Mouse (Mus musculus): Measurements from ENCODE around the gene Ino80d. TPM values are rescaled to one million over a fixed set of nuclear protein-coding genes. Genes with fewer than 3 reads are reported as not detected.

Ino80d gene
- polyA plus RNA-seq, 1 experiment: 14.7 TPM

GRCm38 (mm10) chr1:63076383-63076782 is 38.1 kb downstream of the Ino80d start:
- Histone ChIP-seq H3K4me1 (ENCODE audit: control insufficient read depth, insufficient read depth, low read length) (peaks cover 4% of the 10 kb centered on the region; the same call in 1 of the 2 replicates), H3K4me3 (replicated peaks; ENCODE audit: extremely low read depth, low read depth, low read length) (no peak overlapping the region)
- 92% methylated on average over 2 of the region's 2 CpGs for WGBS
- no peak for DNase-seq
- TF ChIP-seq POLR2A (IDR thresholded peaks at IDR 0.05; ENCODE audit: borderline replicate concordance, extremely low read depth, low read depth, low read length): no peak
- no peak for TF ChIP-seq CTCF (IDR thresholded peaks at IDR 0.05; ENCODE audit: insufficient read depth, low read length)

- no peaks in the 10 kb centered on the region for H3K4me1 ChIP-seq (ENCODE audit: control insufficient read depth, insufficient read depth, low read length)
- no peak overlapping the region for H3K4me3 ChIP-seq (replicated peaks; ENCODE audit: extremely low read depth, low read depth, low read length)
- DNase-seq: no peak
- TF ChIP-seq POLR2A (IDR thresholded peaks at IDR 0.05; ENCODE audit: borderline replicate concordance, extremely low read depth, low read depth, low read length) (no peak), CTCF (IDR thresholded peaks at IDR 0.05; ENCODE audit: insufficient read depth, low read length) (no peak)
- 71% methylated on average over 1 of the region's 1 CpGs for WGBS
Measured at GRCm38 (mm10) chr1:63071379-63071778, 43.1 kb downstream of the Ino80d start.

GRCm38 (mm10) chr1:63058361-63058760 is 56.1 kb downstream of the Ino80d start:
- Histone ChIP-seq H3K4me1 (ENCODE audit: control insufficient read depth, insufficient read depth, low read length) (peaks cover 3% of the 10 kb centered on the region), H3K4me3 (replicated peaks; ENCODE audit: extremely low read depth, low read depth, low read length) (no peak overlapping the region)
- 84% methylated on average over 12 of the region's 12 CpGs for WGBS
- TF ChIP-seq POLR2A (IDR thresholded peaks at IDR 0.05; ENCODE audit: borderline replicate concordance, extremely low read depth, low read depth, low read length): no peak
- no peak for TF ChIP-seq CTCF (IDR thresholded peaks at IDR 0.05; ENCODE audit: insufficient read depth, low read length)
- no peak for DNase-seq

- 87% methylated on average over 11 of the region's 11 CpGs for WGBS
- H3K4me1 ChIP-seq (ENCODE audit: control insufficient read depth, insufficient read depth, low read length): peaks cover 8% of the 10 kb centered on the region
- no peak overlapping the region for H3K4me3 ChIP-seq (replicated peaks; ENCODE audit: extremely low read depth, low read depth, low read length)
- TF ChIP-seq CTCF (IDR thresholded peaks at IDR 0.05; ENCODE audit: insufficient read depth, low read length) (no peak), POLR2A (IDR thresholded peaks at IDR 0.05; ENCODE audit: borderline replicate concordance, extremely low read depth, low read depth, low read length) (no peak)
- no peak for DNase-seq
Measured at GRCm38 (mm10) chr1:63057849-63058248, 56.6 kb downstream of the Ino80d start.

GRCm38 (mm10) chr1:63057318-63057717 is 57.1 kb downstream of the Ino80d start:
- WGBS: 90% methylated on average over 3 of the region's 3 CpGs
- DNase-seq: no peak
- no peak overlapping the region for H3K4me3 ChIP-seq (replicated peaks; ENCODE audit: extremely low read depth, low read depth, low read length)
- H3K4me1 ChIP-seq (ENCODE audit: control insufficient read depth, insufficient read depth, low read length): peaks cover 10% of the 10 kb centered on the region
- no peak for TF ChIP-seq POLR2A (IDR thresholded peaks at IDR 0.05; ENCODE audit: borderline replicate concordance, extremely low read depth, low read depth, low read length)
- no peak for TF ChIP-seq CTCF (IDR thresholded peaks at IDR 0.05; ENCODE audit: insufficient read depth, low read length)

GRCm38 (mm10) chr1:63055386-63055785 is 59.1 kb downstream of the Ino80d start:
- Histone ChIP-seq H3K4me1 (ENCODE audit: control insufficient read depth, insufficient read depth, low read length) (peaks cover 10% of the 10 kb centered on the region), H3K4me3 (replicated peaks; ENCODE audit: extremely low read depth, low read depth, low read length) (no peak overlapping the region)
- no peak for DNase-seq
- 35% methylated on average over 3 of the region's 3 CpGs for WGBS
- TF ChIP-seq CTCF (IDR thresholded peaks at IDR 0.05; ENCODE audit: insufficient read depth, low read length) (no peak), POLR2A (IDR thresholded peaks at IDR 0.05; ENCODE audit: borderline replicate concordance, extremely low read depth, low read depth, low read length) (no peak)

- 75% methylated on average over 8 of the region's 8 CpGs for WGBS
- DNase-seq: peak; percentile 17
- no peak overlapping the region for H3K4me3 ChIP-seq (replicated peaks; ENCODE audit: extremely low read depth, low read depth, low read length)
Measured at GRCm38 (mm10) chr1:63050866-63051265, 63.6 kb downstream of the Ino80d start.

GRCm38 (mm10) chr1:63049977-63050376 is 64.5 kb downstream of the Ino80d start:
- TF ChIP-seq CTCF (IDR thresholded peaks at IDR 0.05; ENCODE audit: insufficient read depth, low read length) (no peak), POLR2A (IDR thresholded peaks at IDR 0.05; ENCODE audit: borderline replicate concordance, extremely low read depth, low read depth, low read length) (no peak)
- Histone ChIP-seq H3K4me1 (ENCODE audit: control insufficient read depth, insufficient read depth, low read length) (peaks cover 9% of the 10 kb centered on the region), H3K4me3 (replicated peaks; ENCODE audit: extremely low read depth, low read depth, low read length) (no peak overlapping the region)
- 62% methylated on average over 3 of the region's 3 CpGs for WGBS
- no peak for DNase-seq

More at GRCm38 (mm10) chr1:63050866-63051265, 63.6 kb downstream of the Ino80d start:
- H3K4me1 ChIP-seq (ENCODE audit: control insufficient read depth, insufficient read depth, low read length): peaks cover 10% of the 10 kb centered on the region
- no peak for TF ChIP-seq CTCF (IDR thresholded peaks at IDR 0.05; ENCODE audit: insufficient read depth, low read length)
- TF ChIP-seq POLR2A (IDR thresholded peaks at IDR 0.05; ENCODE audit: borderline replicate concordance, extremely low read depth, low read depth, low read length): no peak

GRCm38 (mm10) chr1:63047983-63048382 is 66.5 kb downstream of the Ino80d start:
- TF ChIP-seq CTCF (IDR thresholded peaks at IDR 0.05; ENCODE audit: insufficient read depth, low read length): no peak
- no peak for DNase-seq
- H3K4me3 ChIP-seq (replicated peaks; ENCODE audit: extremely low read depth, low read depth, low read length): no peak overlapping the region
- peaks cover 4% of the 10 kb centered on the region for H3K4me1 ChIP-seq (ENCODE audit: control insufficient read depth, insufficient read depth, low read length)
- 83% methylated on average over 6 of the region's 6 CpGs for WGBS

GRCm38 (mm10) chr1:63032929-63033328 is 81.5 kb downstream of the Ino80d start:
- Histone ChIP-seq H3K4me1 (ENCODE audit: control insufficient read depth, insufficient read depth, low read length) (no peaks in the 10 kb centered on the region), H3K4me3 (replicated peaks; ENCODE audit: extremely low read depth, low read depth, low read length) (no peak overlapping the region)
- 69% methylated on average over 3 of the region's 3 CpGs for WGBS
- no peak for TF ChIP-seq CTCF (IDR thresholded peaks at IDR 0.05; ENCODE audit: insufficient read depth, low read length)
- no peak for DNase-seq

All from lung, adult 2 months (tissue).